Mouse (Mus musculus) ES-Bruce4 (cell line): ENCODE data around the gene Ccdc28b.

Source experiments
- EP300 ChIP-seq: IDR thresholded peaks from 2 replicates; pipeline ENCODE4 v1.6.1; 2011; ENCODE audit warnings: low read depth, low read length; ENCODE audit not compliant: insufficient read depth
- POLR2A ChIP-seq: IDR thresholded peaks from one replicate; pipeline ENCODE4 v1.8.1; 2011; ENCODE audit warnings: low read length; ENCODE audit not compliant: insufficient read depth

DNA sequence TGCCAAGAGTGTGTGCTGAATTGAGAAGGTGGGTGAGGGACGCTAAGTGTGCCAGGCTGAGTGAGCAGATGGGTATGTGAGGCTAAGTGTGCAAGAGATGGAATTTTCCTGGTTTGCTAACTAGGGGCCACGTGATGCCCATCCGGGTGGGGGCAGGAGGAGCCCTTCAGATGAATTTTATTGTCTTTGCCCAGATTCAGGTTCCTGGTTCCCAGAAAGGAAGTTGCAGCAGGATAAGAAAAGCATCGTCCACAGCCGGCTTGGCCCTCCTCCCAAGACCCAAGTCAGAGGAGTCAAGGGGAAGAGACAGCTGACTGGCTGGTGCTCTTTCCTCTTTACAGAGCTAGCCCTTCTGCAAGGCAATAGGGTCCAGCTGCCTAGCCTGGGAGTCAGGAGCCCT lies 45.3 kb downstream of the Ccdc28b start, which contains the start of gene Fam167b:
- TF ChIP-seq EP300 (no peak), POLR2A (no peak)
